Mouse (Mus musculus): ENCODE results near the gene Spns3.

DNA sequence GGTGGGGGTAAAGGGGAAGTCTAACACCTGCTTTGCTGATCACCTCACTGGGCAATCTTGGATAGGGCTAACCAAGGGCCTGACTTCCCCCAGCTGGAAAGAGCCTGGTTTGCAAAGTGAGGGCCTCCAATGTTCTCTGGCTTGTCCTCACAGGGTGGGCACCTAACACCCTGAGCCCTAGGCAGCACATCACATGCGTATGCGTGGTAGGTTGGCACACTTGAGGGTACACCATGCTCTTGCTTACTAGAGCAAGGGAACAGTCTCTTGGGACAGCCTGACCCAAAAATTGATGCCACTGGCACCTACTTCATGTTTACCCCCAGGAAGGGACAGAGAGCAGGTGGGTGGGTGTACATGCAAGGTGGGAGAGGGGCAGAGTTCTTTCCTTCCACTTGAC is 62.6 kb downstream of the Spns3 start:
- TF ChIP-seq CTCF (IDR thresholded peaks at IDR 0.05; ENCODE audit: low read depth, low read length) (no peak), GATA1 (IDR thresholded peaks at IDR 0.05; ENCODE audit: borderline replicate concordance, low read length) (no peak), TAL1 (conservative IDR thresholded peaks at IDR 0.05; ENCODE audit: low read depth, low read length) (no peak)
